Mouse (Mus musculus): ENCODE data around the gene Zfp526. TPM values are rescaled to one million over a fixed set of nuclear protein-coding genes. Genes with fewer than 3 reads are reported as not detected.

Gene Zfp526
- polyA plus RNA-seq, 2 experiments, result 4.2 to 11.1 TPM

DNA sequence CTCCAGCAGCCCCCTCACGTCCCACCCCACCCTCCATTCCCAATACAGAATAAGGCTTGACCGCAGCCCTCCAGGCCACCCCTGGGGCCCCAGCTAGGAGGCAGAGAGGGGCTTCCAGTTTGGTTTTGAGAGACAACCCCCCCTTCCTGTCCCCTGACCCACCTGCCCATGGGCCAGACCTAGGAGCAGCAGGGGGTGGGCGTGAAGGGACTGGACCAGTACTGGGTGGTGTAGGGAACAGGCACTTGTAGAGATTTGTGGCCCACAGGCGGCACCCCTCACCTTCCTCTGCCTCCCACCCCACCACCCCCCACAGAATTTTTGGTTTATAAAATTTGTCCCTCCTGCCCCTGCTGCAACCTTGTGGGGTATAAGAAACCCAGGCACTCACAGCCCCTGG lies 22.1 kb downstream of the Zfp526 start:
- H3K36me3 ChIP-seq (ENCODE audit: control insufficient read depth, insufficient read depth, low read length), result peaks cover 46% of the 10 kb centered on the region

DNA sequence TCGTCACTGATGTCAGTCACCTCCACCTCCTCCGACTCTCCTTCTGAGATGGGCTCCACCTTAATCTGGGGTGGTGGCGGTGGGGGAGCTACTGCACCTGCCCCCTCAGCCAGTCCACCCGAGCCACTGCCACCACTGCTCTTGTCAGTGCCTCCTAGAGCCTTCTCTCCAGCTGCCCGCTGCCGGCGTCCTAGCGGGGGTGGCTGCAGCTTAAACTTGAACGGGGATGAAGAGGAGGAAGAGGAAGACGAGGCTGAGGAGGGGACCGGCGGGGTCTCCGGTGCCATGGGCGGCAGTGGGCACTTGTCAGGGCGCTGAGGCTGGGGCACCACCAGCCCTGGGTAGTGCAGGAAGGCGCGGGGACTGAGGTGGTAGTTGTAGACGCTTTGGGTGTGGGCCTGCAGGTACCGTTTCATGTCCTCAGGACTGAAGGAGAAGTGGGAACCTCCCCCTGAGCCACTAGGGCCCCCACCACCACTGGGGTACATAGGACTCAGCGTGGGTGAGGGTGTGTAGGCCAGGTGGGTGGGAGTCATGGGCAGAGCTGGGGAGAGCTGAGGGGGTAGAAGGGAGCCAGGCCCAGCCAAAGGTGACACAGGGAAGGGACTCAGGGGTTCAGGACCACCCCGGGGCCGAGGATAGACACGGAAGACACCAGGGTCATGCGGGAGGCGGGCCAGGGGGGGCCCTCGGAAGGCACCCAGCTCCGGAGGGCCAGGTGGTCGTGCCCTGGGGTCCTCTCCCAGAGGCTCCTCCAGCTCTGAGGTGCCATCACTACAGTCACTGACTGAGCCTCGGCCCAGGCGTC lies 23.5 kb downstream of the Zfp526 start:
- Histone ChIP-seq H3K4me2 (replicated peaks; ENCODE audit: low read depth, low read length, severe bottlenecking) (peak overlapping the region; percentile 95; the same call in 1 of the 2 replicates), H3K4me3 (replicated peaks; ENCODE audit: low read length) (no peak overlapping the region), H3K9ac (ENCODE audit: low read depth, low read length, severe bottlenecking) (no peak overlapping the region), H3K27ac (replicated peaks; ENCODE audit: low read depth, low read length) (no peak overlapping the region), H3K36me3 (ENCODE audit: control insufficient read depth, insufficient read depth, low read length) (peaks cover 46% of the 10 kb centered on the region), H3K4me1 (ENCODE audit: control insufficient read depth, insufficient read depth, low read length) (peaks cover 40% of the 10 kb centered on the region), H3K27me3 (ENCODE audit: control insufficient read depth, insufficient read depth, low read length) (no peaks in the 10 kb centered on the region), H3K9me3 (ENCODE audit: control insufficient read depth, low read length) (no peaks in the 10 kb centered on the region)
- ATAC-seq (ENCODE audit: low FRiP score, low read depth) (no peak), DNase-seq (ENCODE audit: low spot score) (no peak)
- no peak for TF ChIP-seq POLR2A (IDR thresholded peaks at IDR 0.05; ENCODE audit: borderline replicate concordance, extremely low read depth, insufficient read depth, insufficient read length)
- 90% methylated on average over 30 of the region's 30 CpGs for WGBS

More for the DNA sequence above, 22.1 kb downstream of the Zfp526 start:
- no peak for DNase-seq (ENCODE audit: low spot score)
- H3K9me3 ChIP-seq (ENCODE audit: control insufficient read depth, low read length), result no peaks in the 10 kb centered on the region
- no peak for ATAC-seq (ENCODE audit: low FRiP score, low read depth)
- no peak overlapping the region for H3K9ac ChIP-seq (ENCODE audit: low read depth, low read length, severe bottlenecking)
- H3K4me1 ChIP-seq (ENCODE audit: control insufficient read depth, insufficient read depth, low read length), result peaks cover 45% of the 10 kb centered on the region
- no peak overlapping the region for H3K4me3 ChIP-seq (replicated peaks; ENCODE audit: low read length)
- 92% methylated on average over 4 of the region's 4 CpGs for WGBS
- no peak for TF ChIP-seq POLR2A (IDR thresholded peaks at IDR 0.05; ENCODE audit: borderline replicate concordance, extremely low read depth, insufficient read depth, insufficient read length)
- no peak overlapping the region for H3K4me2 ChIP-seq (replicated peaks; ENCODE audit: low read depth, low read length, severe bottlenecking)
- no peaks in the 10 kb centered on the region for H3K27me3 ChIP-seq (ENCODE audit: control insufficient read depth, insufficient read depth, low read length)
- H3K27ac ChIP-seq (replicated peaks; ENCODE audit: low read depth, low read length), result no peak overlapping the region

DNA sequence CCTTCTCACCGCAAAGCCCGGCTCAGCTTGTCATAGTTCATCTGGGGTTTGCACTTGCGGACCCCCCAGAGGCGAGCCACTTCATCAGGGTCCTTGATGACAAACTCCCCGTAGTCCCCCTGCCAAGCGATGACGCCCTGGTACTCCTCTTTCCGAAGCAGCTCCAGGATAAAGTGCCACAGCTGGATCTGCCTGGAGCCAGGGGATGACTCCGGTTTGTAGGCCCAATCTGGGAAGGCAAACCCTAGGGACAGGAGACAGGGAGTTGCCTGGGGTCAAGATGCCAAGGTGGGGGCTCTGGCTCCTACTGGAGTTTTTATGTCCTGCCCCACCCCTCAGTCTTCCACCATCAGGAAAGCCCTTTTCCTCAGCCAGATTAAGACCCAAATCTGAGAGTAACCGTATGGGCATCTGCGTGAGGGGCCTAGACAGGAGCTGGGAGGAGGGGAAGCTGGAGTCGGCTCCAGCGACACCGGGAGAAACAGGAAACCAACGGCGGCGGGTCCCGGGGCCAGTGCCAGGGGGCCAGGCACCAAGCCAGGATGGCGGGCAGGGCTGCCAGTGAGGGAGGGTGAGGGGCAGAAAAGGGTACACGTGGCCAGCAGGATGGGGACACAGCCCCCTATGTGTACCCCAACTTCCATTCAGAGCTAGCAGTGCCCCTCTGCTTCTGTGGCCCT lies 25.0 kb downstream of the Zfp526 start:
- Histone ChIP-seq H3K4me1 (ENCODE audit: control insufficient read depth, insufficient read depth, low read length) (peaks cover 43% of the 10 kb centered on the region), H3K36me3 (ENCODE audit: control insufficient read depth, insufficient read depth, low read length) (peaks cover 43% of the 10 kb centered on the region), H3K27me3 (ENCODE audit: control insufficient read depth, insufficient read depth, low read length) (no peaks in the 10 kb centered on the region), H3K9me3 (ENCODE audit: control insufficient read depth, low read length) (no peaks in the 10 kb centered on the region), H3K27ac (replicated peaks; ENCODE audit: low read depth, low read length) (peak overlapping the region; percentile 97), H3K4me3 (replicated peaks; ENCODE audit: low read length) (peak overlapping the region; percentile 99), H3K4me2 (replicated peaks; ENCODE audit: low read depth, low read length, severe bottlenecking) (peak overlapping the region; percentile 95), H3K9ac (ENCODE audit: low read depth, low read length, severe bottlenecking) (peak overlapping the region; percentile 91)
- ATAC-seq (ENCODE audit: low FRiP score, low read depth), result no peak
- 37% methylated on average over 19 of the region's 20 CpGs for WGBS
- TF ChIP-seq POLR2A (IDR thresholded peaks at IDR 0.05; ENCODE audit: borderline replicate concordance, extremely low read depth, insufficient read depth, insufficient read length), result no peak
- no peak for DNase-seq (ENCODE audit: low spot score)

DNA sequence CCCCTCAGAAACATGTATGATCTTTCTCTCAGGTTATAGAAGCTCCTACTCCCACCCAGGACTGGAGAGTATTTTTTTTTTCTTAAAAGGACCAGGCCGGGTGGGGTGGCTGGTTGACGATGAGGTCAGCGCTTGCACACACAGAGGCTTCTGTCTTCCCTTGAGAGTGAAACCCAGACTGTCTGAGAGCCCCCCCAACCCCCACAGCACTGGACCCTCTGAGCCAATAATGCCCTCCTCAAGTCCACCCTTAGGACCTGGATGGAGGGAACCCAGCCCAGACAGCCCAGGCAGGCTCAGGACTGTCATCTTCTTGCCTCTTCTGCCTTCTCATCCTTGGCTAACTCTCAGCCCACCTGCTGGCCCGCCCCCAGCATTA lies 25.5 kb downstream of the Zfp526 start:
- Histone ChIP-seq H3K9me3 (ENCODE audit: control insufficient read depth, low read length) (no peaks in the 10 kb centered on the region), H3K27me3 (ENCODE audit: control insufficient read depth, insufficient read depth, low read length) (no peaks in the 10 kb centered on the region), H3K27ac (replicated peaks; ENCODE audit: low read depth, low read length) (peak overlapping the region; percentile 97), H3K4me2 (replicated peaks; ENCODE audit: low read depth, low read length, severe bottlenecking) (peak overlapping the region; percentile 95), H3K36me3 (ENCODE audit: control insufficient read depth, insufficient read depth, low read length) (peaks cover 43% of the 10 kb centered on the region), H3K9ac (ENCODE audit: low read depth, low read length, severe bottlenecking) (peak overlapping the region; percentile 91), H3K4me1 (ENCODE audit: control insufficient read depth, insufficient read depth, low read length) (peaks cover 48% of the 10 kb centered on the region), H3K4me3 (replicated peaks; ENCODE audit: low read length) (peak overlapping the region; percentile 99)
- ATAC-seq (ENCODE audit: low FRiP score, low read depth), result no peak
- DNase-seq (ENCODE audit: low spot score), result no peak
- WGBS, result 52% methylated on average over 4 of the region's 4 CpGs
- TF ChIP-seq POLR2A (IDR thresholded peaks at IDR 0.05; ENCODE audit: borderline replicate concordance, extremely low read depth, insufficient read depth, insufficient read length), result no peak

DNA sequence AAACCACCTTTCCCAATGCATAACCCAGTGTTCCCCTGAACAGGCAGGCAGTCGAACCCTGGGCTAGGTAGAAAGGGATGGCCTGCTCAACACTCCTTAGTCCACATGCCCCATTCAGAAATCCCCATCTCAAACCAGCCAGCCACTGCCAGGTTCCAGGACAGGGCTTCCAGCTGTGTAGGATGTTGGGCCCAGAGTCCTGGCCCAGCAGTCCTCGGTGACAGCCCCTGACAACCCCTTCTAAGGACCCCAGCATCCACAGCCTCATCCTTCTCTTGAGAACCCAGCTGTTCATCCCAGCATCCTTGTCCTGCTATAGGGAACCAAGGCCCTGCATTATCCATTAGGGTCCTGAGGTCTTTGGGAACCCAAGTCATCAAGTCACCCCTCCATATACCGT lies 26.3 kb downstream of the Zfp526 start:
- Histone ChIP-seq H3K4me1 (ENCODE audit: control insufficient read depth, insufficient read depth, low read length) (peaks cover 53% of the 10 kb centered on the region), H3K4me3 (replicated peaks; ENCODE audit: low read length) (peak overlapping the region; percentile 99), H3K27me3 (ENCODE audit: control insufficient read depth, insufficient read depth, low read length) (no peaks in the 10 kb centered on the region), H3K9ac (ENCODE audit: low read depth, low read length, severe bottlenecking) (peak overlapping the region; percentile 91), H3K36me3 (ENCODE audit: control insufficient read depth, insufficient read depth, low read length) (peaks cover 40% of the 10 kb centered on the region), H3K9me3 (ENCODE audit: control insufficient read depth, low read length) (no peaks in the 10 kb centered on the region), H3K4me2 (replicated peaks; ENCODE audit: low read depth, low read length, severe bottlenecking) (peak overlapping the region; percentile 95), H3K27ac (replicated peaks; ENCODE audit: low read depth, low read length) (peak overlapping the region; percentile 97)
- DNase-seq (ENCODE audit: low spot score) (no peak), ATAC-seq (ENCODE audit: low FRiP score, low read depth) (no peak)
- 13% methylated on average over 3 of the region's 3 CpGs for WGBS
- TF ChIP-seq POLR2A (IDR thresholded peaks at IDR 0.05; ENCODE audit: borderline replicate concordance, extremely low read depth, insufficient read depth, insufficient read length), result no peak
